Mouse (Mus musculus): ENCODE measurements around the gene Racgap1. TPM values are rescaled to one million over a fixed set of nuclear protein-coding genes. Genes with fewer than 3 reads are reported as not detected.

Gene Racgap1
- polyA plus RNA-seq, 1 experiment from 2014 or later: 119 TPM

DNA sequence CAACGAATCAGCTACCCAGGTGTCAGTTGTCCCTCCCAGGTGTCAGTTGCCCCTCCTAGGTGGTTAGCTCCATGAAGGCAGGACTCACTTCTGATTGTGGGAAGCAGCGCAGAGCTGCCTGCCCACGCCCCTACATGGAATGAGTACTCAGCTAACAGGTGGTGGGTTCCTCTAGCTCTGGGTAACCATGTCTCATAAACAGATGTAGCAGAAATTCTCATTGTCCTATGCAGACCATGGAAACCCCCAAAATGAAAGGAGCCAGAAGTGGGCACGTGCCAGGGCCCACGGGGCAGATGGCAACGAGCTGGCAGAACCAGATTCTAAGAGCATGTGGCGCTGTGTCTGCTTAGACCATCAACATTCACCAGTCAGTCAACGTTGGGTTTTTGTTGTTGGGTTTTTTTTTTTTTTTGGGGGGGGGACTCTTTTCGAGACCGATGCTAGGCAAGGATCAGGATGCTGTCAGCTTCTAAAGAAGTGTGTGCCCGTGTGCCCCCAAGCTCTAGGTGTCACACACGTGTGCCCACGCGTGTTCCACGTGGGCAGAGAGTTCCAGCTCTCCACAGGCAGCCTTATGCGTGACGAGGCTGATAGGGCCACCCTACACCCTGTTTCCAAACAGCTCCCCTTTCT lies 12.6 kb upstream of the Racgap1 start:
- no peak for ATAC-seq (ENCODE audit: extremely low read depth, insufficient number of reproducible peaks, low FRiP score, low TSS enrichment)
- WGBS: 4% methylated on average over 17 of the region's 17 CpGs
- peaks cover 43% of the 10 kb centered on the region for H3K4me1 ChIP-seq
- H3K9ac ChIP-seq: peak overlapping the region; percentile 74
- peak overlapping the region; percentile 79 for H3K27ac ChIP-seq (replicated peaks)
- no peaks in the 10 kb centered on the region for H3K9me3 ChIP-seq
- peaks cover 40% of the 10 kb centered on the region for H3K27me3 ChIP-seq (replicated peaks)
- peak overlapping the region; percentile 82 for H3K4me2 ChIP-seq
- H3K36me3 ChIP-seq: no peaks in the 10 kb centered on the region
- H3K4me3 ChIP-seq: peak overlapping the region; percentile 47

DNA sequence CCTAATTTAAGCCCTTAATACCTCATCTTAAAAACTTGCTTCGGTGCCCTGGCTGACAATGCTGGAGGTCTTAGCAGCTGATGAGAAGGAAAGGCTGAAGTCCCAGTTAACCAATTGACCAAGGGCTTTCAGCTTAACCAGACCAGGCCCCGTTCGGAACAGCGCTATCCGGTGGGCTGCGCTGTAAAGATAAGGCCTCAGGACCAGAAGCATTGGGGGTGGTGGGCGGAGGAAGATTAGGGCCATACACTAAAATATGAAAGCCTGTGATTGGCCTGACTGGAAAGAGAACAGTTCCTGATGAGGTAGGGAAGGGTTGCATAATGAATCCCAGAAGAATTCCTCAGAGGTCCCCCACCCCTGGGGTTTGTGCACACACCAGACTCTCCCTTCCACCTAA lies 10.9 kb upstream of the Racgap1 start:
- no peak for ATAC-seq (ENCODE audit: extremely low read depth, insufficient number of reproducible peaks, low FRiP score, low TSS enrichment)
- Histone ChIP-seq H3K4me2 (no peak overlapping the region), H3K4me3 (no peak overlapping the region), H3K27ac (replicated peaks) (peak overlapping the region; percentile 34; the same call in 1 of the 2 replicates), H3K9ac (peak overlapping the region; percentile 44; the same call in 1 of the 2 replicates), H3K4me1 (peaks cover 40% of the 10 kb centered on the region), H3K9me3 (no peaks in the 10 kb centered on the region), H3K36me3 (no peaks in the 10 kb centered on the region), H3K27me3 (replicated peaks) (peaks cover 29% of the 10 kb centered on the region)
- 17% methylated on average over 7 of the region's 7 CpGs for WGBS

DNA sequence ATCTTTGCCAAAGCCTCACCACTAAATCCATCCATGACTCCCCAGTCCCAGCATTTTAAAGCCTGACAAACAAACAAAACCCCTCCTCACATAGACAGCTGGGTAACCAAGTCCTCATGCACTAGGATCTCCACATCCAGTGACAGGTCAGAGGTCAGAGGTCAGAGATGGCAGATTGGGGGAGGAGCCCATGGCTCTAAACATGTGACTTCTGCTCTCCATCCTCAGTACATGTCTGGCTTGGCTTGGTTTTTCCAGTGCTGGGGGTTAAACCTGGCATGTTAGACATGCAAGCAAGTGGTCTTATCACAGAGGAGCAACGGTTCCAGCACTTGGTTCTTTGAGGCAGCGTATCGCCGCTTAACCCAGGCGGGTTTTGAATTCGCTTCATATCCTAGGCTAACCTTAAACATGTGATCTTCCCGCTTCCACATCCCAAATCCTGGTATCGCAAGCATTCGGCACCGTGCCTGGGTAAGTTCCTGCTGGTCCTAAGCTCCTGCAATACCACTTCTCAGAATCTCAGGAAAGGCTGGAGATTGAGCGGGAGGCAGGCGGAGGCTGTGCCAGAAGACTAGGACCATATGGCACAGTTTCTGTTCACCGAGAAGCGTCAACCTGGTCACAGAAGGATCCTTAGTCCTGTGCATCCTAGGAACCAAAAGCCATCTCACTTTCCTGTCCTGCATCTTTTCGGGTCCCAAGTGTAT lies 9.8 kb upstream of the Racgap1 start:
- H3K27ac ChIP-seq (replicated peaks): no peak overlapping the region
- no peaks in the 10 kb centered on the region for H3K36me3 ChIP-seq
- 90% methylated on average over 15 of the region's 15 CpGs for WGBS
- peaks cover 26% of the 10 kb centered on the region for H3K27me3 ChIP-seq (replicated peaks)
- H3K9me3 ChIP-seq: no peaks in the 10 kb centered on the region
- no peak overlapping the region for H3K4me3 ChIP-seq
- no peak for ATAC-seq (ENCODE audit: extremely low read depth, insufficient number of reproducible peaks, low FRiP score, low TSS enrichment)
- no peak overlapping the region for H3K9ac ChIP-seq
- H3K4me2 ChIP-seq: no peak overlapping the region
- peaks cover 35% of the 10 kb centered on the region for H3K4me1 ChIP-seq

DNA sequence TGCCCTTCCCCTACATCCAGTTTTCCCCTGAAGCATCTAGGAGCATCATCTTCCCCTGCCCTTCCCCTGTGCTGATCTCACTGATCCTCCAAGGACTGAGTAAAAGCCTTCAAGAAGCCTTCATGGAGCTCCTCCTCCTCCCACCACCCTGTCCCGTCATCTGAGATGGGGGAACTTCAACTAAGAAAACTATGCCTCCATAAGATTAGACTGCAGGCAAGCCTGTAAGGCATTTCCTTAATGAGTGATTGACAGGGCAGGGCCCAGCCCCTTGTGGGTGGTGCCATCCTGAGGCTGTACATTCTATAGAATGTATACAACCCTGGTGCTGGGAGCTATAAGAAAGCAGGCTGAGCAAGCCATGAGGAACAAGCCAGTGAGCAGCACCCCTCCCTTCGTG lies 7.0 kb upstream of the Racgap1 start:
- no peak overlapping the region for H3K27ac ChIP-seq (replicated peaks)
- H3K27me3 ChIP-seq (replicated peaks): peaks cover 42% of the 10 kb centered on the region
- no peak overlapping the region for H3K9ac ChIP-seq
- no peak for ATAC-seq (ENCODE audit: extremely low read depth, insufficient number of reproducible peaks, low FRiP score, low TSS enrichment)
- H3K4me3 ChIP-seq: no peak overlapping the region
- no peak overlapping the region for H3K4me2 ChIP-seq
- 54% methylated on average over 2 of the region's 2 CpGs for WGBS
- H3K9me3 ChIP-seq: no peaks in the 10 kb centered on the region
- H3K36me3 ChIP-seq: no peaks in the 10 kb centered on the region
- H3K4me1 ChIP-seq: peaks cover 26% of the 10 kb centered on the region

DNA sequence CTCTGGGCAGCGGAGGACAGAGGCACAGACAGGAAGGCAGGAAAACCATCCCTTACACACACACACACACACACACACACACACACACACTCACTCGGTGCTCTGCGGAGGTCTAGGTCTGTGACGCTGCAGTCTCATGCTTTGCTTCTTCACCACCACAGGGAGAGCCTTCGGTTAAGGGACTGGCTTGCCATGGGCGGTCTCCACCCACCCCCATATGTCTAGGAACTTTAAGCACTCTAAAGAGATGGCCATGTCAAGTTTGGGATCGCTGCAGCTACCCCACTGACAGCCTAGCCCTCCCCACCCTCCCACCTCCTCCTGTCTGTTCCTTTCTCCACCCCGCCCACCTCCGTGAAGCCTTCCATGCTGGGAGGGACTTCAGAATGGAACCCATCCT lies 4.5 kb upstream of the Racgap1 start:
- H3K4me1 ChIP-seq: peaks cover 18% of the 10 kb centered on the region
- H3K27ac ChIP-seq (replicated peaks): no peak overlapping the region
- 42% methylated on average over 9 of the region's 9 CpGs for WGBS
- H3K9ac ChIP-seq: no peak overlapping the region
- H3K27me3 ChIP-seq (replicated peaks): peaks cover 46% of the 10 kb centered on the region
- no peak overlapping the region for H3K4me2 ChIP-seq
- H3K9me3 ChIP-seq: no peaks in the 10 kb centered on the region
- no peaks in the 10 kb centered on the region for H3K36me3 ChIP-seq
- no peak overlapping the region for H3K4me3 ChIP-seq
- ATAC-seq (ENCODE audit: extremely low read depth, insufficient number of reproducible peaks, low FRiP score, low TSS enrichment): no peak

DNA sequence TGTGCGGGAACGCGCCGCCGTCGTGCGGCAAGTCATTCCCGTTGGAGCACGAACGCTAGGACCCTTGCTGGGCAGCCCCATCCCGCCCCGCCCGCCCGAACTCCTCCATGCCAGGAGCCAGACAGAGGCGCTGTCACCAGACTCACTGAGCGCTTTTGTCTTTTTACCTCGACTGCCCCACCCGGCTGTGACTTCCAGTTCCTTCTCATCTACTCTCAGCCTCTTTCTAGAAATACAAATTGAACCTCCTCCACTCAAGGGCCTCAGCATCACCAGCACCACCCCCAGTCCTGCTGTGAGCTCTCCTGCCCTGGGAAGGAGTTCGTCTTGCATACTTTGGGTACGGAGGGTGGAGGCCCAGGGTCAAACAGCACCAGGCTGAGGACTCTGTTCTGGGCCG lies 2.4 kb upstream of the Racgap1 start:
- H3K9ac ChIP-seq: peak overlapping the region; percentile 73
- ATAC-seq (ENCODE audit: extremely low read depth, insufficient number of reproducible peaks, low FRiP score, low TSS enrichment): no peak
- H3K4me3 ChIP-seq: peak overlapping the region; percentile 44
- peaks cover 44% of the 10 kb centered on the region for H3K27me3 ChIP-seq (replicated peaks)
- H3K4me1 ChIP-seq: peaks cover 38% of the 10 kb centered on the region
- no peaks in the 10 kb centered on the region for H3K9me3 ChIP-seq
- peak overlapping the region; percentile 71 for H3K4me2 ChIP-seq
- 9% methylated on average over 21 of the region's 21 CpGs for WGBS
- H3K27ac ChIP-seq (replicated peaks): no peak overlapping the region
- H3K36me3 ChIP-seq: no peaks in the 10 kb centered on the region

DNA sequence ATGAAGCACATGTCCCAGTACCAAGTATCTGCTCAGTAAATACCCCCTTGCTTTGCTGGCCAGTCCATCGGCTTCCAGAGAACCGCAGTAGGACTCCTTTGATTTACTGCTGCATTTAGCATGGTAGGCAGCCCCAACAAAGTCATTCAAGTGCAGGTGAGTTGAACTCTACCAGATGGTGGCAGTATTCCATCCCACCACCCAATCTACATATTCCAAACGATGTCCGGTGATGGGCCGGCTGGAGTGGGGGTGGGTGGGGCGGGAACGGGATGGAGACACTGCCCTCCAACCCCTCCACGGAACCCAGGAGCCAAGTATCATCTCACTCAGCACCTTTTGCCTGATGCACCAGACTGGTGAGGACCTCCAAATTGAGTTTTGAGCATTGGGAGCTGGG lies 1.8 kb upstream of the Racgap1 start:
- H3K9me3 ChIP-seq: no peaks in the 10 kb centered on the region
- H3K9ac ChIP-seq: peak overlapping the region; percentile 73

DNA sequence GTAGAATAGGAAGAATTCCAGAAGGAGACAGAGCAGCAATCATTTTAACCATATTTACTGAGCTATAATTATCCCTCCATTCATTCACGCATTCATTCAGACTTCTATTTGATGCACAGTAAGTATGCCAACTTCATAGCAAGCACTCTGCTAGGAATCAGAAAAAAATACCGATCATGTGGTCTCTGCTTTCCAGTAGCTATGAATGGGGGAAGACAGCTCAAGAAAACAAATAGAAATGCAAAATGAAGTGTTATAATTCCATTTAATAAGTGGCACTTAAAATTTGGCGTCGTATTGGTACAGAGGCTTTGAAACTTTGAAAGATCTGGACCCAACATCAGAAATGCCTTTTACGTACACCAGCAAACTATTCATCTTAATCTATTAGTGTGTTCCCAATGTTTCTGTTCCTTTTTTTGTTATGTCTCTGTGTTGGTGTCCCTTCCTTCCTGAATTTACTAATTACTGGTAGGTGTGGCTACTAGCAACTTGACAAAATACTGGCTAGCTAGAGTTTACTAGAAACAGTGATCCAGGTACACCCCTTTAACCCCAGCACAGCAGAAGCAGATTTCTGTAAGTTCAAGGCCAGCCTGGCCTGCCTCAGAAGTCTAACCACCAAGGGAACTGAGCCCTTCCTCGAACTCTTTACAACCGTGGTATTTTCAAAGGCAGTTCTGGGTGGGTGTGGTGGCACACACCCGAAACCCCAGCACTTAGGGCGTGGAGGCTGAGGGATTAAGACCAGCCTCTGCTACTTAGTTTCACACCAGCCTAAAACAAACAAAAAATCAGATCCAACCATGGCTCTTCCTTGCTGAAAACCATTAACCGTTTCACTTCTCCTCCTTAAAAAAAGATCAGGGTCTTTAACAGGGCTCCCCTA lies 772 bp upstream of the Racgap1 start:
- 73% methylated on average over 10 of the region's 10 CpGs for WGBS
- peak overlapping the region; percentile 65 for H3K9ac ChIP-seq

More for the DNA sequence above, 1.8 kb upstream of the Racgap1 start:
- WGBS: 9% methylated on average over 8 of the region's 8 CpGs
- no peak overlapping the region for H3K27ac ChIP-seq (replicated peaks)
- peaks cover 44% of the 10 kb centered on the region for H3K27me3 ChIP-seq (replicated peaks)
- no peaks in the 10 kb centered on the region for H3K36me3 ChIP-seq
- no peak for ATAC-seq (ENCODE audit: extremely low read depth, insufficient number of reproducible peaks, low FRiP score, low TSS enrichment)
- H3K4me2 ChIP-seq: peak overlapping the region; percentile 71
- H3K4me3 ChIP-seq: peak overlapping the region; percentile 44
- H3K4me1 ChIP-seq: peaks cover 44% of the 10 kb centered on the region

DNA sequence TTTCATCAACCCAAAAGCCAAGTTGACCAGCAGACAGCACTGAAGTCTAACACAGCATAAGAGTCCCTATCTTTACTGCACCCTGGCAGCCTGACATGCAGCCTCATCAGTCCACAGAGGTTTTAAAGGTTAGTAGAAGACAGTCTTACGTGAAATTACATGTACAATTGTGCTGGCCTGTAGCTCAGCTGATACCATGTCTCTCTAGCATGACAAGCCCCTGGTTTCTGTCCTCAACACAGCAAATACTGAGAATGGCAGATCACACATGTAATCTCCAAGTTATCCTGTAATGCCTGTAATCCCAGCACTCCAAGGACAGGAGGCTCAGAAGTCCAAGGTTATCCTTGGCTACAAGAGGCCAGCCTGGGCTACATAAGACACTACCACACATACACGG lies 1.2 kb downstream of the Racgap1 start:
- peak overlapping the region; percentile 91 for H3K4me3 ChIP-seq
- peak overlapping the region; percentile 32; the same call in 1 of the 2 replicates for H3K27ac ChIP-seq (replicated peaks)
- WGBS: 36% methylated on average over 2 of the region's 2 CpGs
- H3K36me3 ChIP-seq: no peaks in the 10 kb centered on the region
- H3K27me3 ChIP-seq (replicated peaks): peaks cover 26% of the 10 kb centered on the region
- peak overlapping the region; percentile 95 for H3K9ac ChIP-seq
- peaks cover 72% of the 10 kb centered on the region for H3K4me1 ChIP-seq
- no peaks in the 10 kb centered on the region for H3K9me3 ChIP-seq
- peak overlapping the region; percentile 85 for H3K4me2 ChIP-seq
- ATAC-seq (ENCODE audit: extremely low read depth, insufficient number of reproducible peaks, low FRiP score, low TSS enrichment): no peak

More for the DNA sequence above, 772 bp upstream of the Racgap1 start:
- Histone ChIP-seq H3K27me3 (replicated peaks) (peaks cover 44% of the 10 kb centered on the region), H3K36me3 (no peaks in the 10 kb centered on the region), H3K4me3 (peak overlapping the region; percentile 91), H3K9me3 (no peaks in the 10 kb centered on the region), H3K4me2 (peak overlapping the region; percentile 85), H3K4me1 (peaks cover 55% of the 10 kb centered on the region), H3K27ac (replicated peaks) (no peak overlapping the region)
- ATAC-seq (ENCODE audit: extremely low read depth, insufficient number of reproducible peaks, low FRiP score, low TSS enrichment): no peak

DNA sequence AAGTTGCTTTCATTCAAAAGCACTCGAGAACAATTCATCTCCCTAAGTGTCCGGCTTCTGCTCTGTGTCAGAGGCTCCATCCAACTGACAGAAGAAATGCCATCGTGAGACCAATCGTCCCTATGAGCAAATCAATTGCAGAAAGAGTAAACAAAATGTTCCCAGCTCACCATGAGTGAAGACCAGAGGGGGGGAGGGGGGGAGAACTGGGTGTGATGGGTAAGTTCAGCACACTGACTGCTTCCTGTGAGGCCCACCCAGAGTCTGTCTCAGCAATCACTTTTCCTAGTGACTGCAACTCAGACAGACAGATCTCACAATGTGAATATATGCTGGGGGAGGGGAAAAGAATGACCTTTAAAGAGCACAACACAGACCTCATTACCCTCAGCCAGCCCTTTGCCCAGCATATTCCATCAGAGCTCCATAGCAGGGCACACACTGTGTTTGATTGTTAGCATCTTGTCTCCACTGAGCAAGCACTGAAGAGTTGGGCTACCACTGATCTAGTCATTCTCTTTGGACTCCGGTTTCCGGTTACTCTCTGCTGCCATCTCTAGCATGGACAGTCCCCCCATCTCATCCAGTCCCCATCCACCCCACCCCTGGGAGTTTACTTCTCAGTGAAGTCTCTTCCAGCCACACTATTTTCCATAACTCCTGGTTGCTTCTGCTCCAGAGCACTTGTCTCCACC lies 2.2 kb downstream of the Racgap1 start:
- no peak for ATAC-seq (ENCODE audit: extremely low read depth, insufficient number of reproducible peaks, low FRiP score, low TSS enrichment)
- Histone ChIP-seq H3K9ac (peak overlapping the region; percentile 67), H3K4me2 (peak overlapping the region; percentile 85), H3K9me3 (no peaks in the 10 kb centered on the region), H3K36me3 (no peaks in the 10 kb centered on the region), H3K27me3 (replicated peaks) (peaks cover 15% of the 10 kb centered on the region), H3K4me1 (peaks cover 81% of the 10 kb centered on the region), H3K4me3 (peak overlapping the region; percentile 91), H3K27ac (replicated peaks) (peak overlapping the region; percentile 61)
- WGBS: 24% methylated on average over 6 of the region's 6 CpGs

Data from heart, embryonic 13.5 days (tissue).